In genomic region chr9:114925571-114925970, GRCm38 (mm10) we compare ENCODE assay signal across 21 mouse cellular contexts. TPM values are rescaled to one million over a fixed set of nuclear protein-coding genes. Genes with fewer than 3 reads are reported as not detected.
DNase-seq lines count a peak whose midpoint lies in the region; ATAC-seq and TF ChIP-seq lines count a peak whose summit lies in the region.
"Had no signal": no experiment of that assay in that cellular context is flagged by ENCODE, and none has a peak within 500 bp of the region (broad histone marks: within the 10 kb centered on the region; RNA-seq: fewer than 3 reads in every experiment).

No protein-coding gene starts in this region.

- no peak overlapping the region for H3K9ac ChIP-seq in kidney, embryonic 16.5 days (replicated peaks; ENCODE audit: low read length)
- no peak overlapping the region for H3K9ac ChIP-seq in liver, postnatal 0 days (replicated peaks)
- H3K9ac ChIP-seq in forebrain, embryonic 11.5 days (ENCODE audit: low read length): no peak overlapping the region
- H3K9ac ChIP-seq: hindbrain, embryonic 12.5 days; liver, embryonic 13.5 days; neural tube, embryonic 12.5 days had no signal

- no peak for ATAC-seq in kidney, embryonic 16.5 days (ENCODE audit: low FRiP score, low TSS enrichment)
- ATAC-seq in liver, postnatal 0 days: no peak
- ATAC-seq in forebrain, embryonic 11.5 days (replicated peaks; ENCODE audit: low FRiP score): no peak
- ATAC-seq: forebrain, embryonic 16.5 days had no signal

- no peaks in the 10 kb centered on the region for H3K36me3 ChIP-seq in kidney, embryonic 16.5 days (ENCODE audit: insufficient read depth, low read length)
- no peaks in the 10 kb centered on the region for H3K36me3 ChIP-seq in liver, postnatal 0 days (replicated peaks; ENCODE audit: insufficient read depth, low read length)
- H3K36me3 ChIP-seq in forebrain, embryonic 11.5 days (ENCODE audit: control insufficient read depth, insufficient read depth, low read length): no peaks in the 10 kb centered on the region
- H3K36me3 ChIP-seq: embryonic facial prominence, embryonic 10.5 days; hindbrain, embryonic 12.5 days; limb, embryonic 10.5 days; liver, embryonic 13.5 days; neural tube, embryonic 12.5 days had no signal

- 76% methylated on average over 5 of the region's 5 CpGs for WGBS in kidney, embryonic 16.5 days
- 38% methylated on average over 5 of the region's 5 CpGs for WGBS in liver, postnatal 0 days (ENCODE audit: insufficient replicate concordance)
- WGBS in forebrain, embryonic 11.5 days: 86% methylated on average over 5 of the region's 5 CpGs

- H3K4me3 ChIP-seq in kidney, embryonic 16.5 days (ENCODE audit: low read length): no peak overlapping the region
- no peak overlapping the region for H3K4me3 ChIP-seq in liver, postnatal 0 days (ENCODE audit: low read depth, low read length)
- H3K4me3 ChIP-seq in forebrain, embryonic 11.5 days (ENCODE audit: low read depth, low read length): no peak overlapping the region
- H3K4me3 ChIP-seq: embryonic facial prominence, embryonic 10.5 days; hindbrain, embryonic 12.5 days; limb, embryonic 10.5 days; liver, embryonic 13.5 days; neural tube, embryonic 12.5 days had no signal

- no peak for TF ChIP-seq CTCF in liver, postnatal 0 days (IDR thresholded peaks at IDR 0.05; ENCODE audit: low read depth)

- 0 out of 2 replicates have a peak overlapping the region, but pooled peaks have one; percentile 6 for H3K4me2 ChIP-seq in kidney, embryonic 16.5 days (replicated peaks; ENCODE audit: low read depth, low read length)
- peak overlapping the region; percentile 42 for H3K4me2 ChIP-seq in liver, postnatal 0 days (ENCODE audit: low read depth, low read length)
- no peak overlapping the region for H3K4me2 ChIP-seq in forebrain, embryonic 11.5 days (ENCODE audit: low read depth, low read length, severe bottlenecking)
- H3K4me2 ChIP-seq: hindbrain, embryonic 12.5 days; liver, embryonic 13.5 days; neural tube, embryonic 12.5 days had no signal

- no peaks in the 10 kb centered on the region for H3K27me3 ChIP-seq in kidney, embryonic 16.5 days (ENCODE audit: insufficient read depth, low read length)
- H3K27me3 ChIP-seq in liver, postnatal 0 days (ENCODE audit: insufficient read depth, low read length): no peaks in the 10 kb centered on the region
- H3K27me3 ChIP-seq in forebrain, embryonic 11.5 days (ENCODE audit: control insufficient read depth, insufficient read depth, low read length): no peaks in the 10 kb centered on the region
- H3K27me3 ChIP-seq: hindbrain, embryonic 12.5 days; liver, embryonic 13.5 days; neural tube, embryonic 12.5 days had no signal

- H3K9me3 ChIP-seq in kidney, embryonic 16.5 days (ENCODE audit: low read length): no peaks in the 10 kb centered on the region
- no peaks in the 10 kb centered on the region for H3K9me3 ChIP-seq in liver, postnatal 0 days (ENCODE audit: low read length)
- no peaks in the 10 kb centered on the region for H3K9me3 ChIP-seq in forebrain, embryonic 11.5 days (ENCODE audit: control insufficient read depth, low read length)
- H3K9me3 ChIP-seq: embryonic facial prominence, embryonic 10.5 days; hindbrain, embryonic 12.5 days; limb, embryonic 10.5 days; liver, embryonic 13.5 days; neural tube, embryonic 12.5 days had no signal

- peaks cover 24% of the 10 kb centered on the region for H3K4me1 ChIP-seq in kidney, embryonic 16.5 days (ENCODE audit: insufficient read depth, low read length)
- H3K4me1 ChIP-seq in liver, postnatal 0 days (ENCODE audit: insufficient read depth): peaks cover 22% of the 10 kb centered on the region
- H3K4me1 ChIP-seq in forebrain, embryonic 11.5 days (replicated peaks; ENCODE audit: control insufficient read depth, insufficient read depth, low read length): peaks cover 2% of the 10 kb centered on the region

- H3K27ac ChIP-seq in kidney, embryonic 16.5 days (ENCODE audit: low read length): no peak overlapping the region
- H3K27ac ChIP-seq in liver, postnatal 0 days (ENCODE audit: low read depth): peak overlapping the region; percentile 52
- no peak overlapping the region for H3K27ac ChIP-seq in forebrain, embryonic 11.5 days (ENCODE audit: low read depth, low read length)
- H3K27ac ChIP-seq: embryonic facial prominence, embryonic 10.5 days; hindbrain, embryonic 12.5 days; limb, embryonic 10.5 days; liver, embryonic 13.5 days; neural tube, embryonic 12.5 days had no signal

- TF ChIP-seq EP300 in liver, postnatal 0 days (IDR thresholded peaks at IDR 0.05; ENCODE audit: low read depth): no peak

- DNase-seq in kidney, adult 11 months: no peak
- DNase-seq in thymus, postnatal 0 days (ENCODE audit: low spot score): peak; percentile 11
- no peak for DNase-seq in thymus, postnatal 14 days
- DNase-seq in liver, postnatal 0 days: peak; percentile 25
- DNase-seq in forebrain, embryonic 11.5 days (ENCODE audit: low spot score): no peak
- DNase-seq in cerebellum, adult 11-12 months: no peak
- DNase-seq: adrenal gland, adult 2 months; cerebellum, adult 8-10 months; gastrocnemius, postnatal 25 days; kidney, adult 18-20 months; kidney, postnatal 10 days; liver, embryonic 13.5 days; midbrain, embryonic 14.5 days; retina, postnatal 1 day; thymus, postnatal 36 days had no signal

RNA-seq across cellular contexts. Expression of gene Gpd1l, which starts 8.2 kb away (rescaled TPM):
- polyA plus RNA-seq in kidney, embryonic 16.5 days (2015; fragmentation: Nextera tagmentation; extraction: Ambion mirVana): 20.8 and 22.9 TPM in 2 replicates
- polyA plus RNA-seq in thymus, postnatal 0 days (2015; fragmentation: Nextera tagmentation; extraction: Ambion mirVana): 14.5 and 16.4 TPM in 2 replicates
- polyA plus RNA-seq in liver, postnatal 0 days (2015; fragmentation: Nextera tagmentation; extraction: Ambion mirVana): 6.8 and 7.0 TPM in 2 replicates
- polyA plus RNA-seq in forebrain, embryonic 11.5 days (2014; fragmentation: Nextera tagmentation; extraction: Ambion mirVana): 11.2 and 12.3 TPM in 2 replicates

RNA-seq across cellular contexts. Expression of gene Osbpl10, which starts 52.8 kb away (rescaled TPM):
- polyA plus RNA-seq in kidney, embryonic 16.5 days (2015; fragmentation: Nextera tagmentation; extraction: Ambion mirVana): 2.8 and 3.1 TPM in 2 replicates
- polyA plus RNA-seq in thymus, postnatal 0 days (2015; fragmentation: Nextera tagmentation; extraction: Ambion mirVana): 20.2 and 21.7 TPM in 2 replicates
- 0.07 and 0.20 TPM in 2 replicates for polyA plus RNA-seq in liver, postnatal 0 days (2015; fragmentation: Nextera tagmentation; extraction: Ambion mirVana)
- 1.0 and 1.6 TPM in 2 replicates for polyA plus RNA-seq in forebrain, embryonic 11.5 days (2014; fragmentation: Nextera tagmentation; extraction: Ambion mirVana)

RNA-seq across cellular contexts. Expression of gene Rps27rt, which starts 57.0 kb away (rescaled TPM):
- 241 and 422 TPM in 2 replicates for polyA plus RNA-seq in kidney, embryonic 16.5 days (2015; fragmentation: Nextera tagmentation; extraction: Ambion mirVana)
- 1,002 and 1,087 TPM in 2 replicates for polyA plus RNA-seq in thymus, postnatal 0 days (2015; fragmentation: Nextera tagmentation; extraction: Ambion mirVana)
- polyA plus RNA-seq in liver, postnatal 0 days (2015; fragmentation: Nextera tagmentation; extraction: Ambion mirVana): 300 and 353 TPM in 2 replicates
- 318 and 355 TPM in 2 replicates for polyA plus RNA-seq in forebrain, embryonic 11.5 days (2014; fragmentation: Nextera tagmentation; extraction: Ambion mirVana)

Comparison
In these comparisons a context has a peak if more than half of its experiments do, and no peak if none do; other contexts are left out.
1. DNase-seq: peak in thymus, postnatal 0 days (single experiment) and liver, postnatal 0 days (single experiment); none in kidney, adult 11 months (single experiment), thymus, postnatal 14 days (single experiment), forebrain, embryonic 11.5 days (single experiment) and cerebellum, adult 11-12 months (single experiment).